In the genomic region with DNA sequence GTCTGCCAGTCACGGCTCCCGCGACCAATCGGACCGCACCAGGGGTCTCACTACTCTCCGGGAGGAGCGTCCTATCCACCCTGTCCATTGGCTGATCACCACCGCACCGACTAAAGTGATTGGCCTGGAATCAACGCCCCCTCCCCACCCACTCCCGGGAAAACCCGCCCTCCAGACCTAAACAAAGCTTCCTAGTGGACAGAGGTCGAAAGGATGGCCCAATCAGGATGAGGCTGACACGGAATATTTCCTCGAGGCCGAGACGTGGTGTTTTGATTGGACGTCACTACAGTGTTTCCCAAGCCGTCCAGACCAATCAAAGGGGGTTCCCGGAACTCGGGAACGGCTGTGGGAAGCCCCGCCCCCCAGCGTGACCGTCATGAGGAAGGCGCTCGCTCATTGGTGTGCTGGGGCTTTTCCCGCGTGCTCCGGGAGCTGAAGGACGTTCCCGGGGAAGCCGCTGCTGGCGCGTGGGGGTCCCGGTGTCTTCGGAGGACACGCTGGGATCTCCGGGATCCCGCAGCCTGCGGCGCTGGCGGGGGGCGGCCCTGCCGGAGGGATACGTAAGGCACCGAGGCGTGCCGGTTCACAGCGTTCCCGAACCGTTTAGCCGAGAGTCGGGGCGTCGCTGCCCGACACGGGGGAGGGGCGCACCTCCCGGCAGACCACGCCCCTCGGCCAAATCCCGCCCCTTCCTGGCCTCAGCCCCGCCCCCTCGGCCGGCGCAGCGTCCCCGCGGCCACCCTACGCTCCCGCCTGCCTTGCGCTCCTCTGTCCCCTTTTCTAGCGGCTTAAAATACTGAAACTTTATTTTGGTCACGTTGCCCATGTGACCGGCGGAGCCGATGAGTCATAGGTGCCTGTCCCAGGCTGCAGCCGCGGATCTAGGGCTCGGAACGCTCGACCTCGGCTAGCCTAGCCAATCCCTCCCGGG, we compare ENCODE assay signal across 8 mouse cellular contexts. TPM values are rescaled to one million over a fixed set of nuclear protein-coding genes. Genes with fewer than 3 reads are reported as not detected.
DNase-seq lines count a peak whose midpoint lies in the region; ATAC-seq and TF ChIP-seq lines count a peak whose summit lies in the region.

A gene (minus strand): TSS at position 71 of the 934 bp plus-strand sequence.

- H3K9ac ChIP-seq in ES-Bruce4 (ENCODE audit: low read depth, poor library complexity, severe bottlenecking) = peak within 1 kb of the TSS; percentile 92
- peak within 1 kb of the TSS; percentile 80 for H3K9ac ChIP-seq in forebrain, embryonic 13.5 days
- H3K9ac ChIP-seq in liver, postnatal 0 days (replicated peaks) = peak within 1 kb of the TSS; percentile 87
- H3K9ac ChIP-seq in neural tube, embryonic 14.5 days (replicated peaks; ENCODE audit: low read depth, low read length) = peak within 1 kb of the TSS; percentile 90

- TF ChIP-seq POLR2A in ES-Bruce4 (IDR thresholded peaks at IDR 0.05; ENCODE audit: insufficient read depth, low read length) = peak; percentile 79

- 0 out of 2 replicates have a peak, but pooled peaks have one; percentile 11 for TF ChIP-seq EP300 in ES-Bruce4 (IDR thresholded peaks at IDR 0.05; ENCODE audit: insufficient read depth, low read depth, low read length)
- TF ChIP-seq EP300 in liver, postnatal 0 days (IDR thresholded peaks at IDR 0.05; ENCODE audit: low read depth) = peak; percentile 67

- H3K4me3 ChIP-seq in ES-Bruce4 (ENCODE audit: low read depth, low read length) = peak within 1 kb of the TSS; percentile 88
- peak within 1 kb of the TSS; percentile 75 for H3K4me3 ChIP-seq in forebrain, embryonic 13.5 days
- H3K4me3 ChIP-seq in liver, postnatal 0 days (ENCODE audit: low read depth, low read length) = peak within 1 kb of the TSS; percentile 80
- H3K4me3 ChIP-seq in neural tube, embryonic 14.5 days (ENCODE audit: low read depth, low read length) = peak within 1 kb of the TSS; percentile 74

- under 1% methylated on average over 74 of the region's 85 CpGs for WGBS in forebrain, embryonic 13.5 days
- under 1% methylated on average over 84 of the region's 85 CpGs for WGBS in large intestine, adult 2 months
- WGBS in liver, postnatal 0 days (ENCODE audit: insufficient replicate concordance) = under 1% methylated on average over 74 of the region's 85 CpGs
- under 1% methylated on average over 80 of the region's 85 CpGs for WGBS in neural tube, embryonic 14.5 days

- intact Hi-C loops in heart, postnatal 10 days (cut with DNase I) = loop anchor here (2.0 to 5.0 kb wide), 2 partner anchors 39 to 60 kb away; no protein-coding TSS in a partner anchor

- peak within 1 kb of the TSS; percentile 91 for H3K4me2 ChIP-seq in forebrain, embryonic 13.5 days
- H3K4me2 ChIP-seq in liver, postnatal 0 days (ENCODE audit: low read depth, low read length) = peak within 1 kb of the TSS; percentile 99
- H3K4me2 ChIP-seq in neural tube, embryonic 14.5 days (ENCODE audit: low read depth, low read length) = peak within 1 kb of the TSS; percentile 86

- H3K9me3 ChIP-seq in ES-Bruce4 (replicated peaks; ENCODE audit: control insufficient read depth, insufficient read depth, low read length, poor library complexity, severe bottlenecking) = no peaks in the 10 kb centered on the region
- H3K9me3 ChIP-seq in forebrain, embryonic 13.5 days (replicated peaks) = no peaks in the 10 kb centered on the region
- no peaks in the 10 kb centered on the region for H3K9me3 ChIP-seq in liver, postnatal 0 days (ENCODE audit: low read length)
- no peaks in the 10 kb centered on the region for H3K9me3 ChIP-seq in neural tube, embryonic 14.5 days (ENCODE audit: control insufficient read depth, low read length)

- peak; percentile 100 for DNase-seq in heart, postnatal 10 days
- DNase-seq in large intestine, adult 2 months (ENCODE audit: low read depth, low spot score) = peak; percentile 99
- peak; percentile 99 for DNase-seq in liver, postnatal 0 days
- peak; percentile 99 for DNase-seq in testis, postnatal 10 days (ENCODE audit: low spot score)

- peak within 1 kb of the TSS; percentile 72 for H3K27ac ChIP-seq in ES-Bruce4 (ENCODE audit: insufficient read depth, low read length)
- H3K27ac ChIP-seq in forebrain, embryonic 13.5 days = peak within 1 kb of the TSS; percentile 86
- H3K27ac ChIP-seq in liver, postnatal 0 days (ENCODE audit: low read depth) = peak within 1 kb of the TSS; percentile 100
- H3K27ac ChIP-seq in neural tube, embryonic 14.5 days (ENCODE audit: low read depth, low read length) = peak within 1 kb of the TSS; percentile 92

- H3K4me1 ChIP-seq in ES-Bruce4 (ENCODE audit: control insufficient read depth, insufficient read depth, low read length) = peaks cover 2% of the 10 kb centered on the region
- H3K4me1 ChIP-seq in forebrain, embryonic 13.5 days = peaks cover 22% of the 10 kb centered on the region
- peaks cover 33% of the 10 kb centered on the region for H3K4me1 ChIP-seq in liver, postnatal 0 days (ENCODE audit: insufficient read depth)
- peaks cover 22% of the 10 kb centered on the region for H3K4me1 ChIP-seq in neural tube, embryonic 14.5 days (ENCODE audit: control insufficient read depth, insufficient read depth, low read length)

- H3K36me3 ChIP-seq in ES-Bruce4 (ENCODE audit: control insufficient read depth, insufficient read depth, low read length, poor library complexity, severe bottlenecking) = no peaks in the 10 kb centered on the region; the same call in 1 of the 2 replicates
- peaks cover 9% of the 10 kb centered on the region; the same call in 1 of the 2 replicates for H3K36me3 ChIP-seq in forebrain, embryonic 13.5 days (ENCODE audit: poor library complexity, severe bottlenecking)
- H3K36me3 ChIP-seq in liver, postnatal 0 days (replicated peaks; ENCODE audit: insufficient read depth, low read length) = peaks cover 5% of the 10 kb centered on the region; the same call in 1 of the 2 replicates
- H3K36me3 ChIP-seq in neural tube, embryonic 14.5 days (ENCODE audit: control insufficient read depth, insufficient read depth, low read length) = no peaks in the 10 kb centered on the region

- H3K27me3 ChIP-seq in ES-Bruce4 (ENCODE audit: control insufficient read depth, insufficient read depth, low read length, poor library complexity, severe bottlenecking) = no peaks in the 10 kb centered on the region
- no peaks in the 10 kb centered on the region for H3K27me3 ChIP-seq in forebrain, embryonic 13.5 days
- no peaks in the 10 kb centered on the region for H3K27me3 ChIP-seq in liver, postnatal 0 days (ENCODE audit: insufficient read depth, low read length)
- no peaks in the 10 kb centered on the region for H3K27me3 ChIP-seq in neural tube, embryonic 14.5 days (ENCODE audit: control insufficient read depth, insufficient read depth, low read length)

- ATAC-seq in cerebellum, adult (ENCODE audit: insufficient number of reproducible peaks, low FRiP score, low TSS enrichment) = peak; percentile 93
- ATAC-seq in forebrain, embryonic 13.5 days = peak; percentile 98
- ATAC-seq in liver, postnatal 0 days = peak; percentile 93
- peak; percentile 98 for ATAC-seq in neural tube, embryonic 14.5 days (ENCODE audit: low read depth)

- TF ChIP-seq CTCF in ES-Bruce4 (IDR thresholded peaks at IDR 0.05; ENCODE audit: low read depth, low read length) = no peak
- TF ChIP-seq CTCF in liver, postnatal 0 days (IDR thresholded peaks at IDR 0.05; ENCODE audit: low read depth) = no peak

RNA-seq across cellular contexts. Expression of the gene that starts here (rescaled TPM):
- 85.3 and 99.3 TPM in 2 replicates for polyA plus RNA-seq in ES-Bruce4 (2011; ENCODE audit: insufficient read depth, insufficient read length, low read depth, missing spikeins)
- polyA plus RNA-seq in forebrain, embryonic 13.5 days (2015; fragmentation: Nextera tagmentation; extraction: Ambion mirVana) = 138 and 150 TPM in 2 replicates
- total RNA-seq in heart, postnatal 10 days (2021) = 100 to 1,000 TPM; 180 to 183 TPM
- 3.6 and 4.1 TPM in 2 replicates for polyA plus RNA-seq in large intestine, adult 2 months (2012; rRNA removed)
- polyA plus RNA-seq in liver, postnatal 0 days (2015; fragmentation: Nextera tagmentation; extraction: Ambion mirVana) = 47.9 and 48.3 TPM in 2 replicates
- 197 and 206 TPM in 2 replicates for polyA plus RNA-seq in neural tube, embryonic 14.5 days (2014; fragmentation: Nextera tagmentation; extraction: Ambion mirVana)

Comparison
In these comparisons a context has a peak if more than half of its experiments do, and no peak if none do; other contexts are left out.
1. Peak in every context shown above with its lines: DNase-seq, ATAC-seq, H3K4me3 ChIP-seq and H3K27ac ChIP-seq.